Mouse (Mus musculus) 416B (cell line): ENCODE measurements at regions not wholly inside any gene's neighbourhood (a gene's known extent, or its start where the extent isn't known, plus 50 kb on each side); places are given as distances from the start of the nearest gene placed in this dataset.
A peak's percentile ranks its signal among the peaks of the same experiment; 100 is the strongest.
"Not testable (repeated sequence)": the region's sequence is repeated elsewhere in the genome, so short reads cannot be mapped to it uniquely, and the experiment has no call there.

Experiments
- DNase-seq: peaks from one replicate; pipeline ENCODE4 v3.0.0; 2011; ENCODE audit warnings: low read depth

- DNase-seq = no peak
These were observed 830.3 kb upstream of the Atxn7l3b start for GRCm38 (mm10) chr10:113759099-113759498.

GRCm38 (mm10) chr10:113736224-113736623 lies 807.4 kb upstream of the Atxn7l3b start:
- peak; percentile 19 for DNase-seq

- no peak for DNase-seq
These were observed 776.4 kb upstream of the Atxn7l3b start for GRCm38 (mm10) chr10:113705139-113705726.

- DNase-seq = not testable (repeated sequence)
These were observed 741.8 kb upstream of the Atxn7l3b start for GRCm38 (mm10) chr10:113670636-113671035.

- no peak for DNase-seq
These were observed 724.1 kb upstream of the Atxn7l3b start for GRCm38 (mm10) chr10:113652803-113653454.

- no peak for DNase-seq
These were observed 723.3 kb upstream of the Atxn7l3b start for GRCm38 (mm10) chr10:113652100-113652499.

- no peak for DNase-seq
These were observed 691.6 kb upstream of the Atxn7l3b start for GRCm38 (mm10) chr10:113620420-113620819.

- DNase-seq = no peak
These were observed 687.1 kb upstream of the Atxn7l3b start for GRCm38 (mm10) chr10:113615931-113616330.

GRCm38 (mm10) chr10:113593436-113593835 lies 664.6 kb upstream of the Atxn7l3b start:
- no peak for DNase-seq

- DNase-seq = no peak
These were observed 663.3 kb upstream of the Atxn7l3b start for GRCm38 (mm10) chr10:113592126-113592525.

GRCm38 (mm10) chr10:113570270-113570669 lies 641.5 kb upstream of the Atxn7l3b start:
- no peak for DNase-seq
